Mouse (Mus musculus) limb, embryonic 14.5 days (tissue): ENCODE results near the gene Kcnq2. TPM values are rescaled to one million over a fixed set of nuclear protein-coding genes. Genes with fewer than 3 reads are reported as not detected.

Experiments
- ATAC-seq: fragments of 200-750 bp; cut with Nextera tagmentation; 2 replicates; pipeline ENCODE4 v1.8.0; 2017; ENCODE audit warnings: low read depth, moderate number of reproducible peaks, moderate TSS enrichment; ENCODE audit not compliant: low FRiP score
- DNase-seq: peaks from one replicate; pipeline ENCODE4 v3.0.0-alpha.2; 2015; ENCODE audit warnings: low spot score
- H3K27ac ChIP-seq: fragments of 300-500 bp; sonication (generic); replicated peaks from 2 replicates; pipeline ENCODE4 v1.5.1; 2014; ENCODE audit warnings: low read depth, mild to moderate bottlenecking, low read length, moderate library complexity, mixed read lengths
- H3K27me3 ChIP-seq: fragments of 300-500 bp; sonication (generic); 2 replicates; pipeline ENCODE4 v1.6.1; 2014; ENCODE audit warnings: low read length, mixed read lengths; ENCODE audit not compliant: control insufficient read depth, insufficient read depth
- H3K36me3 ChIP-seq: fragments of 300-500 bp; sonication (generic); 2 replicates; pipeline ENCODE4 v1.6.1; 2014; ENCODE audit warnings: mild to moderate bottlenecking, low read length, moderate library complexity, mixed read lengths; ENCODE audit not compliant: control insufficient read depth, insufficient read depth
- H3K4me1 ChIP-seq: fragments of 300-500 bp; sonication (generic); 2 replicates; pipeline ENCODE4 v1.6.1; 2014; ENCODE audit warnings: antibody characterized with exemption, low read length, mixed read lengths; ENCODE audit not compliant: control insufficient read depth, insufficient read depth
- H3K4me2 ChIP-seq: fragments of 300-500 bp; sonication (generic); replicated peaks from 2 replicates; pipeline ENCODE4 v1.6.1; 2014; ENCODE audit warnings: low read depth, mild to moderate bottlenecking, low read length, moderate library complexity; ENCODE audit not compliant: severe bottlenecking
- H3K4me3 ChIP-seq: fragments of 300-500 bp; sonication (generic); replicated peaks from 2 replicates; pipeline ENCODE4 v1.5.1; 2014; ENCODE audit warnings: low read length
- H3K9ac ChIP-seq: fragments of 300-500 bp; sonication (generic); 2 replicates; pipeline ENCODE4 v1.6.1; 2014; ENCODE audit warnings: mild to moderate bottlenecking, low read depth, low read length, moderate library complexity; ENCODE audit not compliant: severe bottlenecking
- H3K9me3 ChIP-seq: fragments of 300-500 bp; sonication (generic); 2 replicates; pipeline ENCODE4 v1.6.1; 2016; ENCODE audit warnings: low read length; ENCODE audit not compliant: control insufficient read depth
- POLR2A ChIP-seq: fragments of 200-500 bp; IDR thresholded peaks from 2 replicates; pipeline ENCODE4 v1.8.0; 2012; ENCODE audit warnings: inconsistent platforms, mild to moderate bottlenecking, moderate library complexity, borderline replicate concordance; ENCODE audit not compliant: insufficient read depth, insufficient read length; ENCODE audit errors: extremely low read depth
- WGBS: fragments of 180-500 bp; shearing (Covaris S2); extraction: QIAGEN DNeasy Blood & Tissue Kit; methylation state at CpG from one replicate; pipeline ENCODE4 v1.1.7; 2014; 5-methylcytosine and 5-hydroxymethylcytosine counted together
- polyA plus RNA-seq, 2 experiments: library from polyadenylated mRNA; depleted of rRNA in 1 of 2; stranded (reverse) in 1 of 2; unstranded in 1 of 2; fragments of >200 nt; fragmentation: Nextera tagmentation in 1 of 2; extraction: Ambion mirVana in 1 of 2; gene quantifications; 2 replicates each; pipeline versions ENCODE4 v1.2.1 to v1.2.3; 2012 to 2014

The Kcnq2 gene
- polyA plus RNA-seq, 2 experiments: 0.28 TPM; not detected in 1

GRCm38 (mm10) chr2:181139641-181140193 is 4.6 kb upstream of the Kcnq2 start:
- H3K4me3 ChIP-seq: no peak overlapping the region
- H3K4me1 ChIP-seq: no peaks in the 10 kb centered on the region
- ATAC-seq: no peak
- WGBS: 81% methylated on average over 5 of the region's 5 CpGs
- no peak overlapping the region for H3K27ac ChIP-seq
- H3K4me2 ChIP-seq: no peak overlapping the region
- DNase-seq: no peak
- H3K27me3 ChIP-seq: peaks cover 26% of the 10 kb centered on the region
- H3K9me3 ChIP-seq: no peaks in the 10 kb centered on the region
- no peaks in the 10 kb centered on the region for H3K36me3 ChIP-seq
- no peak for TF ChIP-seq POLR2A
- H3K9ac ChIP-seq: no peak overlapping the region

- Histone ChIP-seq H3K4me3 (no peak overlapping the region), H3K9me3 (no peaks in the 10 kb centered on the region), H3K27me3 (peaks cover 39% of the 10 kb centered on the region), H3K4me1 (peaks cover 6% of the 10 kb centered on the region), H3K27ac (no peak overlapping the region), H3K9ac (no peak overlapping the region), H3K36me3 (no peaks in the 10 kb centered on the region), H3K4me2 (no peak overlapping the region)
- WGBS: 5% methylated on average over 6 of the region's 6 CpGs
- DNase-seq (peak; percentile 65), ATAC-seq (no peak)
- no peak for TF ChIP-seq POLR2A
Measured at GRCm38 (mm10) chr2:181136934-181137333, 1.8 kb upstream of the Kcnq2 start.

- WGBS: 9% methylated on average over 4 of the region's 4 CpGs
- no peak for ATAC-seq
- no peak for DNase-seq
- Histone ChIP-seq H3K4me1 (peaks cover 6% of the 10 kb centered on the region), H3K36me3 (no peaks in the 10 kb centered on the region), H3K4me2 (no peak overlapping the region), H3K27ac (no peak overlapping the region), H3K4me3 (peak overlapping the region; percentile 38), H3K27me3 (peaks cover 39% of the 10 kb centered on the region), H3K9me3 (no peaks in the 10 kb centered on the region), H3K9ac (no peak overlapping the region)
- no peak for TF ChIP-seq POLR2A
Measured at GRCm38 (mm10) chr2:181135446-181135818, 332 bp upstream of the Kcnq2 start.

GRCm38 (mm10) chr2:181133837-181134590 is 1.1 kb downstream of the Kcnq2 start:
- Histone ChIP-seq H3K9me3 (no peaks in the 10 kb centered on the region), H3K9ac (no peak overlapping the region), H3K27ac (no peak overlapping the region), H3K4me2 (peak overlapping the region; percentile 56), H3K27me3 (peaks cover 39% of the 10 kb centered on the region), H3K36me3 (no peaks in the 10 kb centered on the region), H3K4me1 (peaks cover 6% of the 10 kb centered on the region), H3K4me3 (peak overlapping the region; percentile 38)
- 7% methylated on average over 22 of the region's 22 CpGs for WGBS
- DNase-seq (no peak), ATAC-seq (no peak)
- no peak for TF ChIP-seq POLR2A

GRCm38 (mm10) chr2:181130245-181130644 is 4.9 kb downstream of the Kcnq2 start:
- 59% methylated on average over 4 of the region's 4 CpGs for WGBS
- Histone ChIP-seq H3K4me1 (peaks cover 6% of the 10 kb centered on the region), H3K9me3 (no peaks in the 10 kb centered on the region), H3K27ac (no peak overlapping the region), H3K9ac (no peak overlapping the region), H3K4me3 (no peak overlapping the region), H3K27me3 (peaks cover 18% of the 10 kb centered on the region), H3K36me3 (no peaks in the 10 kb centered on the region), H3K4me2 (no peak overlapping the region)
- no peak for TF ChIP-seq POLR2A
- DNase-seq (no peak), ATAC-seq (no peak)

GRCm38 (mm10) chr2:181128963-181129362 is 6.1 kb downstream of the Kcnq2 start:
- DNase-seq (no peak), ATAC-seq (no peak)
- no peak overlapping the region for H3K4me2 ChIP-seq
- H3K27ac ChIP-seq: no peak overlapping the region
- H3K27me3 ChIP-seq: peaks cover 5% of the 10 kb centered on the region
- TF ChIP-seq POLR2A: no peak
- WGBS: 79% methylated on average over 4 of the region's 4 CpGs
- H3K4me1 ChIP-seq: no peaks in the 10 kb centered on the region
- H3K4me3 ChIP-seq: no peak overlapping the region
- no peaks in the 10 kb centered on the region for H3K36me3 ChIP-seq
- no peaks in the 10 kb centered on the region for H3K9me3 ChIP-seq
- no peak overlapping the region for H3K9ac ChIP-seq
